Mouse (Mus musculus): ENCODE data around the gene Thap3.
"Not testable (repeated sequence)": the region's sequence is repeated elsewhere in the genome, so short reads cannot be mapped to it uniquely, and the experiment has no call there.

Gene Thap3

DNA sequence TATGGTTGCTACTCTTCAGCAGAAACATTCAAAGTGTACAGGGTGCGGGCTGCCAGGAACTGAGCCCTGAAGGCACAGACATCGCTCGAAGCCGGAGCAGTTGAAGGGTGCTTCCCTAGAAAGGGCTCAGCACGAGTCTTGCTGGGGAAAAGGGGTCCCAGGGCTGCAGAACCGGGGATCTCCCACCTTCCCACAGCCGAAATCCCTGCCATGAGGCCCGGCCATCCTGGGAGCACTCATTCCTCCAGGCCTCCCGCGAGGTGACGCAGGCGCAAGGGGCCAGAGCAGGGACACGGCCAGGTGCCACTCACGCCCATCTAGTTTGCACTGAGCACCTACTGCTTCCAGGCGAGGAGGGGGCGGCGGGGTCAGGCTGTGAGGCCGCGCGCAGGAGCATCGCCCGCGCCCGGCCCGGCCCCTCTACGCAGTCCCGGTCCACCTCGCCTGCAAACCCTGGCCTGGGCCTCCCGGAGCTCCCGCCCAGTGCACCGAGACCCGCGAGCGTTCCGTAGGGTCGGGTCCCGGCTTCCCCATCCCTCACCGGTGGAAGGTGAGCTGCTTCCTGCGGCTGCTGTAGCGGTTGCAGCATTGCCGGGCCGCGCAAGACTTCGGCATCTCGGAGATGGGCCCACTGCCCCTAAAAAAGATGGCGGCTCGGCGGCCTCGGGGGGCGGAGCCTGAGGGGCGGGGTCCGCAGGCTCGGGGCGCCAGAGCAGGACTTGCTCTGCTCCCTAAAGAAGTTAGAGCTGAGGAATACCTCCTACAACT, at the start of gene Thap3:
Gene Thap3, minus strand, starts transcription at position 656 of the 768 bp plus-strand sequence.
- DNase-seq (ENCODE audit: low read depth), result peak; percentile 49

DNA sequence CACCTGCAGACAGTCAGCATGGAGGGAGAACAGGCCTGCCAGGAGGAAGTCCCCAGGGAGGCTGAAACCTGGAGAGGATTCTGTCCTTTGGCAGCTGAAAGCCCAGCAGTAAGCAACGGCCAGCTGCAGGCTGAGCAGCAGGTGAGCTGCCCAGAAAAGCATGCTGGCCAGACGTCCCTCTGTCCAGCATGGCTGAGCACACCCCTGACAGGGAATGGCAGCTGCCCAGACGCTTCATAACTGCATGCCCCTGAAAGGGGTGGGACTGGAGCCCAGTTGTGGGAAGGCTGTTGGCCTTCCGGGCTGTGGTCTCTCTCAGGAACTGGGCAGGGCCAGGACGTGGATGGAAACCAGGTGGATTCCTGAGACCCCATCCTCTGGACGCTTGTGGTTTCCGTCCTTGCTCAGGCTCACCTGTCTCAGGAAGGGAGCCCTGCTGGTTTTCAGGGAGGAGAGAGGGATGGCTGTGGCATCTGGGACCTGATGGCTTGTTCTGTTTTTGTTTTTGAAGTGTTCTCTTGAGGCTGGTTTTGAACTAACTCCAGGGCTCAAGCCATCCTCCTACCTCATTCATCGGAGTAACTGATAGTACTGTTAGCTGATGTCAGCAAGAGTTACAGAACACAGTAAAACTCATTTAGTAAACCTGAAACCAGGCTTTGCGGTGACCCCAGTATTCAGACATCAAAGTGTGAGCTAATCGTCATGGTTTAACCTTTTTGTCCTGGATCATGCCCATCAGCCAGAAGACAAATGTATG, 49.6 kb upstream of the Thap3 start, which contains the start of gene Tas1r1:
Gene Tas1r1, minus strand, starts transcription at position 344 of the 760 bp plus-strand sequence.
- no peak for DNase-seq (ENCODE audit: low read depth)

GRCm38 (mm10) chr4:152036464-152036863, 47.7 kb upstream of the Thap3 start:
- not testable (repeated sequence) for DNase-seq (ENCODE audit: low read depth)

GRCm38 (mm10) chr4:152032922-152033321, 44.1 kb upstream of the Thap3 start:
- DNase-seq (ENCODE audit: low read depth), result no peak

- no peak for DNase-seq (ENCODE audit: low read depth)
These were observed 41.2 kb upstream of the Thap3 start for GRCm38 (mm10) chr4:152029997-152030396.

GRCm38 (mm10) chr4:152029087-152029486, 40.3 kb upstream of the Thap3 start:
- DNase-seq (ENCODE audit: low read depth), result no peak

DNA sequence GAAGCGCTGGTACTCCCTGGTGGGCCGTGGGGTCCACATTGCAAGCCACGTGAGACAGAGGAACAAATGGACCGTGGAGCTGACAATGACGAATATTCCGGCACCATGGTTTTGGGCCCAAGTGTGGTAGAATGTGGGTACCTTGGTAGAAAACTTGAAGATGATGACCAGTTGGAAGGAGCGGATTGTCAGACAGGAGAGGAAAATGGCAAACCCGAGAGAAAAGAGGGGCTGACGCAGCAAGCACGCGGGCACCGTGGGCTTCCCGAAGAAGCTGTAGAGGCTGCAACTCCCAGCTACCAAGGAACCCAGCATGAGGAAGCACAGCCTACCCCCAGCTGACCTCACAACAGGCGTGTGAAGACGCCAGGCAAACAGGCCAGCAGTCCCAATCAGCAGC, 39.7 kb upstream of the Thap3 start:
- DNase-seq (ENCODE audit: low read depth), result no peak

DNA sequence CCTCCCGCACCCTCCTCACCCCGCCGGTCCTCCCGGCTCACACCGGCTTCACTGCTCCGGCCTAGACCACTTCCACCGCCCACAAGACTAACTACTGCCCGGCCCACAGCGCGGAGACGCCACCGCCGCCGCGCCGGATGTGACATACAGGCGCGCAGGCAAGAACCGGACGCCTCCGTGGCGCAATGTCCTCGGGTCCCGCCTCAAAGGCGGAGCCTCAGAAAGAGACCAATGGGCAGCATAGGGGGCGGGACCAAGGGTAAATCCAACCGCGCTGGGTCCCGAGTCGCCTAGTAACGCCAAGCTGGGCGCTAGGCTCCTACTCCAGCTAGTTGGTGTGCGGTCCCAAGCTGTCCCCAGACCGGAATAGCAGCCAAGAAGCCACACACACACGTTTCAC, 38.7 kb upstream of the Thap3 start, which contains the start of gene Zbtb48:
Gene Zbtb48, minus strand, starts transcription at position 148 of the 400 bp plus-strand sequence.
- DNase-seq (ENCODE audit: low read depth), result peak; percentile 98

DNA sequence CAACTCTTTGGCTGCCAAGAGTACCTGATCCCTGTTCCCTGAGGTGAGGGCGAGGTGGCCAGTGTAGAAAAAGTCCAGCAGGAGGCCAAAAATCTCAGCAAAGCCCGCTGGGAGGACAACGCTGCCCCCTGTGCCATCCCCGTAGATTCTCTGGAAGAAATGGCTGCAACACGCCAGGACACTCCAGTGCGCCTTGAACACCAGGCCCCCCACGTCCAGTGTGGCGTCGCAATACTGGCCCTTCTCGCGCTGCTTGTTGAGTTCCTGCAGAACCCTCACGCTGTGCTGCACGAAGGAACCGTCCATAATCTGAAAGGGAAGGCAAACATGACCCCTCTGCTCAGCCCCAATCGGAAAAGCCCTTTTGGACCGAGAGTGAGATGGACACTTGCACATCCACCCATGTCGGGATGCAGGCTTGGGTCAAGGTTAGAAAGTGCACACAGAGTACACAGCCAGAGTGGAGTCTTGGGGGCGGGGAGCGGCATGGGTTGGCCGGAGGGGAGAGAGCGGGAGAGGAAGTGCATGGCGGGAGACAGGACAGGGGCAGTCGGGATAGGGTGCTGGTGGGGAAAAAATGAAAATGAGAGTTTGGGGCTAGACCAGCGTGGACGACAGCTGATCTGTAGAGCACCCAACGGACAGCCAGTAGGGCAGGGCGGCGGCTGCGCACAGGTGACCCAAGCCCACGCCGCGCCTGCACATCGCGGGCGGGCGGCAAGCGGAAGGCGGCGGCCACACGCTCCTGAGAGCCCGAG, 38.1 kb upstream of the Thap3 start:
- DNase-seq (ENCODE audit: low read depth), result no peak

GRCm38 (mm10) chr4:152024525-152024924, 35.7 kb upstream of the Thap3 start:
- no peak for DNase-seq (ENCODE audit: low read depth)

DNA sequence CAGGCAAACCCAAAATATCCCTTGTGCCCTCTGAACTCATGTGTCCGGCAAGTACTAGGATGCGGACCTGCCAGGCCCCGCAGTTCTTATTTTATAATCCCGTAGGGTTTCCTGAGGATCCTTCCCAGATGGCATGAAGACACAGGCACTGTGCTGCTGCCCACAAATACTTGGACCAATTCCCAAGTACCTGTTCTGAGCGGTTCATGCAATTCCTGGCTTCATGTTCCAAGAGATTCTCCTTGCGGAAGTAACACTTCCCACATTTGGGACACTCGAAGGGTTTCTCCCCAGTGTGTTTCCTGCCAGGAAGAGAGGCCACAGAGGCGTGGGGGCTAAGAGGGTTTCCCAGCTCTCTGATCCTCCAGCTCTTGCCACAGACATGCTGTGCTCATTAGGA, 33.7 kb upstream of the Thap3 start:
- DNase-seq (ENCODE audit: low read depth), result no peak

GRCm38 (mm10) chr4:152021568-152022097, 32.8 kb upstream of the Thap3 start:
- DNase-seq (ENCODE audit: low read depth), result no peak

DNA sequence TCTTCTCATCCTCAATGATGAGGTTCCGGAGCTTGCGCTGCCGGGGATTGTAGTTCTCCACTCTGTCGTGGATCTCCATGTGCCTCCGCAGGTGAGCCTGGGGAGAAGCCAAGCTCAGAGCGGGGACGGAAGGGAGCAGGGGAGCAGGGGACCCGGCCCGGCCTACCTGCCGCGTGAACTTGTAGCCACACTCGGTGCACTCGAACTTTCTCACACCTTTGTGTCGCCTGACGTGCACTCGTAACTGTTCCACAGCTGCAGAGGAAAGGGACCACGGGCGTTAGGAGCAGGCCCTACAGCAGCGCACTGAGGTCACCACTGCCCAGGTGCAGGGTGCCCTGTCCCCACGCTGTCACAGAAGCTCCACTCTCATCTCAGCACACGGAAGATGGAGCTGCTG, 31.2 kb upstream of the Thap3 start:
- no peak for DNase-seq (ENCODE audit: low read depth)

DNA sequence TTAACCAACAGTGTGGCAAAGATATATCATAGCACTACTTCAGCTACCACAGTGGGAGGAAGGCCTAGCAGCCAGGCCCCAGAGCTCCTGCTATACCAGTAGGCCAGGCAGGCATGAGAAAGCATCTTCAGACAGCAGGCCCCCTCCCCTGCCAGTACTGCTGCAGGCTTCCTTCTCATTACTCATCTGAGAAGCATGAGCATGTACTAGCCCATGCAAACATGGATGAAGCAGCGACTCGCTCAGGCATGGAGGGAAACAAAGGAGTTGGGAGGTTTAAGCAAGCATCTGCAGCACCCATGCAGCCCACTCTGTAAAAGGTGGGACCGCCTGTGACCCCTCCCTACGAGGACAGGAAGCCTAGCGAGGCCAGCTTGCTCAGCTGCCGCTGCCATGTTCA, 30.3 kb upstream of the Thap3 start:
- no peak for DNase-seq (ENCODE audit: low read depth)

DNA sequence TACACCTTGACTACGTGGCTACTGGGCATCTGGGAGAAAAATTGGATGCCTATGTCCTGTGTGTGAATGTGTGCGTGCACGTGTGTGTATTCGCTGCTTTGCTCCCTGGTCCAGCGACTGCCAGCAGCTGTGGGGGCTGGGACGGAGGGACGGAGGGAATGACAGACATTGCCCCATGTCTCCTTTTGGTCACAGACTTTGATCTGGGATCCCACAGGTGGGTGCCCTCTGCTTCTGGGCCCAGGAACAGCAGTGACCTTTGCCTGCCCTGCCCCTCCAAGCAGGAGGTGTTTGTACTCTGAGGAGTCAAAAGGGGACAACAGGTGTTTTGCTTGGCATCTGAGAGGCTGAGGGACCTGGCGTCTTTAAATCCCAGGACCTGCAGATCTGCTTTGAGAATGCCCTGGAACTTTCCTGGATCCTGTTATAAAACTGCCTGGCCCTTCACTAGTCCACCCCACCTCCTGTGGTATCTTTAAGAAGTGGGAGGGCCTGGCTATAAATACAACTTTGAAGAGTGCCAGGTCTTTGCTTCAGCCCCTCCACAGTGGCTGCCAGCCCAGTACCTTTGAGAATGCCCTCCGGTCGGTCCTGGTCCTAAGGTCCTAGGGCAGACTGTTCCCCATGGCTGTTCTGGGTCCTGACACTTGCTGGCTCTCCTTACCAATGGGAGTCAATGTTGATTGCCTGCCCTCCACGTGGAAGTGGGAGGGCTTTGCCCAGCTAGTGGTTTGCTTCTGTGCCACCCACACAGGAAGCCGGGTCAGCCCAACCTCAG, 24.4 kb upstream of the Thap3 start:
- DNase-seq (ENCODE audit: low read depth), result no peak

GRCm38 (mm10) chr4:152012109-152012508, 23.3 kb upstream of the Thap3 start:
- DNase-seq (ENCODE audit: low read depth), result no peak

DNA sequence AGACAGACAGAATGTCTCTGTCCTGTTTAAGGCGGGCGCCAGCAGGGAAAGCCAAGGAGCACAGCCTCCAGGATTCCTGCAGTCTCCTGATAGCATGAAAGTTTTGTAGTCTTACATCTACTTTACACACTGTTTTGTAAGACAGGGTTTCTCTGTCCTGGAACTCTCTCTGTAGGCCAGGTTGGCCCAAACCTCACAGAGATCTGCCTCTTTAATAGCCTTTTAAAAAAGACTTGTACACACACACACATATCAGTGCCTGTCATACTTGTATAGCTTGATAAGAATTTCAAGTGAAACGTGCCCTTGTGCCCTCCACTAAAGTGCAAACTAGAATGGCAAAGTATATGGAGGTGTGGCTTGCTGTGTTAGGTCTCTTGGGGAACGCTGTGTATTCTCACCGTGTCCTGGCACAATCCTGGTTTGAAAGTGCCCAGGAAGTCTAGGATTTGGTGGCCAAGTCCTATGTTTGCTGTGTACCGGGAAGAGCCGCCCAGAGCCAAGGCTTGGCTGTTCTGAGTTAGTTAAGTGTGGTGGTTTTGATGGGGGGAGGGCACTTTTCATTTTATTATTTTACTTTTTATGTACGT, 22.5 kb upstream of the Thap3 start:
- no peak for DNase-seq (ENCODE audit: low read depth)

- peak; percentile 79 for DNase-seq (ENCODE audit: low read depth)
These were observed 21.9 kb upstream of the Thap3 start for GRCm38 (mm10) chr4:152010707-152011134.

DNA sequence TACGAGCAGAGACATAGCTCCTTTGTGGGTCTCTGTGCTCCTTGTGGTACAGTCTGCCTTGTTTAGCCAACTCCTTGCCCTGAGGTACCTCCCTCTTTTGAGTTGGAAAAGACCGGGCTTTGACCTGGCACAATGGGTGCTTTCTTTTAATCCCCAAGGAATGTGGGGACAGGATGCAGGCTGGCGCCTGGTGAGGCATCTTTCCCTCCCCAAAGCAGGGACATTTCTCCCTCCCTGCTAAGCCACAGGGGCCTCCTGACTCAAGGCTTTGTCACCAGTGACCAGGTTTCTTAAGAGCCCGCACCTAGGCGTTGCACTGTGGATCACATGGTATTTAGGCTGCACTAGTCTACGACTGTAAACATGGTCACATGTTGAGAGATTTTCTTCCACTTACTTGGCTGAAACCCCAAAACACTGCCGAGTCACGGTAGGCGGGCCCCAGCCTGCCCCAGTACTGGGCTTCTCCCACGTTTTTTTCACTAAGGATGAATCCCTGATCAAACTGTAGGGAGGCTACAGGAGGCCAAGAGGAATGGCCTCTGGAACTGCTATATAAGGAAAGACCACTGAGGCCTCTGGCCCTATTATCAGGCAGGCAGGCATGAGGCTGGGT, 21.4 kb upstream of the Thap3 start:
- peak; percentile 71 for DNase-seq (ENCODE audit: low read depth)

Measured in c-Kit-positive CD71-positive TER-119-negative erythroid progenitor cells, embryonic 14.5 days (primary cell).